Mouse (Mus musculus) embryonic fibroblast, embryonic 13.5 days (primary cell): ENCODE measurements around the gene Yipf3.

Experiments used
- CTCF ChIP-seq: IDR thresholded peaks from 2 replicates; pipeline ENCODE4 v1.5.1; 2011; ENCODE audit warnings: mild to moderate bottlenecking, control low read depth, low read length, moderate library complexity, borderline replicate concordance; ENCODE audit not compliant: insufficient read depth
- POLR2A ChIP-seq: IDR thresholded peaks from 2 replicates; pipeline ENCODE4 v1.6.1; 2011; ENCODE audit warnings: low read depth, mild to moderate bottlenecking, control low read depth, low read length, moderate library complexity

DNA sequence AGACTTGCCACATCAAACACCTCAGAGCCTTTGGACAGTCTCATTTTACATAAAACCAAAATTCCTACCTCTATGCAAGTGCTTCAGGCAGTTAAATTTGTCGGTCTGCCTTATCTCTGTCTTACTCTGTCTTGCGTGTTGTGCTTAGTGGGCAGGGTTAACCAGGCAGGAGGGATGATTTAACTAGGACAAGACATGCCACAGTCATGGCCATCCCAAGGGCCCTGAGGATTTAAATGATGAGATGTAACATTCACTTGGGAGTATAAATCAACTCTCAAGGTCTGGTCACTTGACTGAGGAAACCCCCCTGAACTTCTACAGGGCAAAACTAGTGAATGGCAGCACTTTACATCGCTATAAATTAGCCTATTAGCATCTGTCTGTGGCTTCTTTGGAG, 26.3 kb upstream of the Yipf3 start:
- TF ChIP-seq POLR2A (no peak), CTCF (no peak)
